Mouse (Mus musculus) forebrain, postnatal 0 days (tissue): ENCODE measurements around the gene Dppa3. TPM values are rescaled to one million over a fixed set of nuclear protein-coding genes. Genes with fewer than 3 reads are reported as not detected.
"Not testable (repeated sequence)": the region's sequence is repeated elsewhere in the genome, so short reads cannot be mapped to it uniquely, and the experiment has no call there.

Experiments used
- ATAC-seq: fragments of 200-750 bp; cut with Nextera tagmentation; 2 replicates; pipeline ENCODE4 v1.8.0; 2017; ENCODE audit warnings: mild to moderate bottlenecking, moderate library complexity
- DNase-seq: peaks from one replicate; pipeline ENCODE4 v3.0.0-alpha.2; 2015
- H3K27ac ChIP-seq: fragments of 300-500 bp; sonication (generic); 2 replicates; pipeline ENCODE4 v1.5.1; 2014; ENCODE audit warnings: low read depth, mild to moderate bottlenecking, antibody characterized with exemption, low read length, moderate library complexity, mixed read lengths
- H3K27me3 ChIP-seq: fragments of 300-500 bp; sonication (generic); 2 replicates; pipeline ENCODE4 v1.6.1; 2014; ENCODE audit warnings: mild to moderate bottlenecking, low read length, mixed read lengths; ENCODE audit not compliant: insufficient read depth
- H3K36me3 ChIP-seq: fragments of 300-500 bp; sonication (generic); 2 replicates; pipeline ENCODE4 v1.6.1; 2014; ENCODE audit warnings: mild to moderate bottlenecking, moderate library complexity; ENCODE audit not compliant: insufficient read depth
- H3K4me1 ChIP-seq: fragments of 300-500 bp; sonication (generic); 2 replicates; pipeline ENCODE4 v1.6.1; 2014; ENCODE audit warnings: antibody characterized with exemption; ENCODE audit not compliant: insufficient read depth
- H3K4me2 ChIP-seq: fragments of 300-500 bp; sonication (generic); 2 replicates; pipeline ENCODE4 v1.6.1; 2014; ENCODE audit warnings: low read depth, mild to moderate bottlenecking, moderate library complexity
- H3K4me3 ChIP-seq: fragments of 300-500 bp; sonication (generic); 2 replicates; pipeline ENCODE4 v1.5.1; 2014; ENCODE audit warnings: low read depth, low read length, mixed read lengths
- H3K9ac ChIP-seq: fragments of 300-500 bp; sonication (generic); 2 replicates; pipeline ENCODE4 v1.6.1; 2014; ENCODE audit warnings: mild to moderate bottlenecking
- H3K9me3 ChIP-seq: fragments of 300-500 bp; sonication (generic); 2 replicates; pipeline ENCODE4 v1.6.1; 2016; ENCODE audit warnings: low read length
- CTCF ChIP-seq: sonication (generic); IDR thresholded peaks from 2 replicates; pipeline ENCODE4 v1.5.1; 2016; ENCODE audit warnings: antibody characterized with exemption, control low read depth, low read depth
- WGBS: fragments of 180-500 bp; shearing (Covaris S2); extraction: QIAGEN DNeasy Blood & Tissue Kit; methylation state at CpG from one replicate; pipeline ENCODE4 v1.1.7; 2014; 5-methylcytosine and 5-hydroxymethylcytosine counted together
- polyA plus RNA-seq: library from polyadenylated mRNA; unstranded; fragments of >200 nt; fragmentation: Nextera tagmentation; extraction: Ambion mirVana; gene quantifications from 2 replicates; pipeline ENCODE4 v1.2.1, GENCODE M21; 2015
- total RNA-seq: library from RNA; depleted of rRNA; stranded (reverse); fragments of >200 nt; gene quantifications from 2 replicates; pipeline ENCODE4 v1.2.3, GENCODE M21; 2014

The Dppa3 gene
- total and polyA plus RNA-seq, 2 experiments from 2014 or later = not detected

- WGBS = 51% methylated on average over 20 of the region's 20 CpGs
- ATAC-seq (no peak), DNase-seq (no peak)
- no peaks in the 10 kb centered on the region for H3K27me3 ChIP-seq
- no peaks in the 10 kb centered on the region for H3K9me3 ChIP-seq
- H3K9ac ChIP-seq = no peak overlapping the region
- no peak for TF ChIP-seq CTCF
- H3K27ac ChIP-seq = no peak overlapping the region
- no peak overlapping the region for H3K4me3 ChIP-seq
- no peaks in the 10 kb centered on the region for H3K36me3 ChIP-seq
- no peaks in the 10 kb centered on the region for H3K4me1 ChIP-seq
- H3K4me2 ChIP-seq = peak overlapping the region; percentile 24; the same call in 1 of the 2 replicates
These were observed 1.4 kb downstream of the Dppa3 start for GRCm38 (mm10) chr6:122627469-122628108.

DNA sequence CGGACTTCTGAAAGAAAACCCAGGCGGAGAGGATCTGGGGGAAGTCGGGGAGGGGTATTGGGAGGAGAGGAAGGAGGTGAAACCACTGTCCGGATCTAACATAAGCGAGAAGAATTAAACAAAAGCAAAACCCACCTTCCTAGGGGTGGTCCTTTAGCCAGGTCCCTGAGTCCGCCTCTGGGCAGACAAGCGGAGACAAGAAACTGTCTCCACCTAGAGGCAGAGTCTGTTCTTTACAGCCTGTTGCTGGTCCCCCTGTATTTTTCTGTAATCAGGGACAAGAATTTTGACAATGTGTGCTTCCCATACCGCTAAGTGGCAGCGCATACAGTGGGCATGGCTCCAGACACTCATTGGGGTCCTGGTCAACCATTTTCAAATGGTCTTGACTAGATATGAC lies 7.2 kb downstream of the Dppa3 start:
- WGBS = 56% methylated on average over 9 of the region's 9 CpGs
- no peak overlapping the region for H3K4me2 ChIP-seq
- H3K9ac ChIP-seq = no peak overlapping the region
- DNase-seq (no peak), ATAC-seq (no peak)
- H3K27ac ChIP-seq = no peak overlapping the region
- H3K36me3 ChIP-seq = no peaks in the 10 kb centered on the region
- TF ChIP-seq CTCF = no peak
- no peaks in the 10 kb centered on the region for H3K4me1 ChIP-seq
- H3K27me3 ChIP-seq = no peaks in the 10 kb centered on the region
- no peaks in the 10 kb centered on the region for H3K9me3 ChIP-seq
- no peak overlapping the region for H3K4me3 ChIP-seq

DNA sequence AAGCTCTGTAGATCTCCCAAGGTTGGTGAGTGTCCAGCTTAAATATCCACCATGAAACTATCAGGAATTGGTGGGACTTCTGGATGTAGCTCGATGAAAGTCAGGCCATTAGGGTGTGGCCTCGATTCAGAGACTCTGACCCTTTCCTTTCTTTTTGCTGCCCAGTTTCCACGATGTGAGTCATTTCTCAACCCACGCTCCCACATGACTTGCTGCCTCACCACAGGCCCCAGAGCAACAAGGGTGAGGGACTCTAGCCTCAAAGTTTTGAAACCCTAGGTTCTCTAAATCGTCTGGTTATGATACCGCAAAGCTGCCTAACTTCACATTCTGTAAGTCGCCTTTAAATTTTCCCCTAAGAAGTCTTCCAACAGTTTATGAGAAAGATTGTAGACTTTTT lies 9.1 kb downstream of the Dppa3 start:
- H3K9me3 ChIP-seq = no peaks in the 10 kb centered on the region
- TF ChIP-seq CTCF = no peak
- H3K9ac ChIP-seq = no peak overlapping the region
- no peak overlapping the region for H3K27ac ChIP-seq
- no peaks in the 10 kb centered on the region for H3K36me3 ChIP-seq
- DNase-seq = no peak
- H3K4me2 ChIP-seq = no peak overlapping the region
- H3K4me3 ChIP-seq = no peak overlapping the region
- H3K27me3 ChIP-seq = no peaks in the 10 kb centered on the region
- no peaks in the 10 kb centered on the region for H3K4me1 ChIP-seq
- no peak for ATAC-seq
- 93% methylated on average over 7 of the region's 7 CpGs for WGBS

- Histone ChIP-seq H3K9me3 (no peaks in the 10 kb centered on the region), H3K9ac (no peak overlapping the region), H3K4me1 (no peaks in the 10 kb centered on the region), H3K4me2 (no peak overlapping the region), H3K27ac (no peak overlapping the region), H3K27me3 (no peaks in the 10 kb centered on the region), H3K4me3 (no peak overlapping the region), H3K36me3 (no peaks in the 10 kb centered on the region)
- ATAC-seq = no peak
- DNase-seq = no peak
- 78% methylated on average over 3 of the region's 3 CpGs for WGBS
- no peak for TF ChIP-seq CTCF
These were observed 10.5 kb downstream of the Dppa3 start for GRCm38 (mm10) chr6:122636666-122637065.

- not testable (repeated sequence) for H3K9ac ChIP-seq, H3K4me3 ChIP-seq, H3K27ac ChIP-seq, ATAC-seq, H3K4me2 ChIP-seq, H3K9me3 ChIP-seq, H3K36me3 ChIP-seq, DNase-seq, H3K4me1 ChIP-seq, H3K27me3 ChIP-seq
- WGBS = 86% methylated on average over 4 of the region's 4 CpGs
These were observed 11.4 kb downstream of the Dppa3 start for GRCm38 (mm10) chr6:122637566-122637965.

DNA sequence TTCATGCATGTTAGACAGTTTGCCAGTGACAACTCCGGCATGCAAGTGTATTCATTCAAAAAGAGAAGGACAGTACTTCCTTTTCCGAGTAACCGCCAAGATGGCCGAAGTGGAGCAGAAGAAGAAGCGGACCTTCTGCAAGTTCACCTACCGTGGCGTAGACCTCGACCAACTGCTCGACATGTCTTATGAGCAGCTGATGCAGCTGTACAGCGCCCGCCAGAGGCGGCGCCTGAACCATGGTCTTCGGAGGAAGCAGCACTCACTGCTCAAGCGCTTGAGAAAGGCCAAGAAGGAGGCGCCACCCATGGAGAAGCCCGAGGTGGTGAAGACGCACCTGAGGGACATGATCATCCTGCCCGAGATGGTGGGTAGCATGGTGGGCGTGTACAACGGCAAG lies 18.0 kb downstream of the Dppa3 start:
- H3K9me3 ChIP-seq, H3K27me3 ChIP-seq, DNase-seq, H3K36me3 ChIP-seq, H3K4me1 ChIP-seq, H3K4me3 ChIP-seq, H3K9ac ChIP-seq, H3K27ac ChIP-seq, H3K4me2 ChIP-seq, ATAC-seq: not testable (repeated sequence)
- WGBS = 95% methylated on average over 20 of the region's 21 CpGs

GRCm38 (mm10) chr6:122649903-122650302 lies 23.7 kb downstream of the Dppa3 start:
- no peaks in the 10 kb centered on the region for H3K27me3 ChIP-seq
- H3K4me3 ChIP-seq = no peak overlapping the region
- H3K9me3 ChIP-seq = no peaks in the 10 kb centered on the region
- ATAC-seq (no peak), DNase-seq (no peak)
- no peak overlapping the region for H3K9ac ChIP-seq
- TF ChIP-seq CTCF = no peak
- WGBS = 86% methylated on average over 3 of the region's 3 CpGs
- H3K4me2 ChIP-seq = no peak overlapping the region
- no peaks in the 10 kb centered on the region for H3K4me1 ChIP-seq
- no peaks in the 10 kb centered on the region for H3K36me3 ChIP-seq
- H3K27ac ChIP-seq = no peak overlapping the region
